Mouse (Mus musculus) kidney, embryonic 16.5 days (tissue): Measurements from ENCODE around the gene Cnot9. TPM values are rescaled to one million over a fixed set of nuclear protein-coding genes. Genes with fewer than 3 reads are reported as not detected.

Experiments
- ATAC-seq: fragments of 200-750 bp; cut with Nextera tagmentation; 2 replicates; pipeline ENCODE4 v1.8.0; 2017; ENCODE audit warnings: moderate TSS enrichment; ENCODE audit not compliant: low FRiP score, low TSS enrichment
- H3K27ac ChIP-seq: fragments of 300-500 bp; sonication (generic); 2 replicates; pipeline ENCODE4 v1.5.1; 2014; ENCODE audit warnings: low read length
- H3K27me3 ChIP-seq: fragments of 300-500 bp; sonication (generic); 2 replicates; pipeline ENCODE4 v1.6.1; 2014; ENCODE audit warnings: low read length, control low read depth, mixed read lengths; ENCODE audit not compliant: insufficient read depth
- H3K36me3 ChIP-seq: fragments of 300-500 bp; sonication (generic); 2 replicates; pipeline ENCODE4 v1.6.1; 2014; ENCODE audit warnings: low read length, control low read depth, mixed read lengths; ENCODE audit not compliant: insufficient read depth
- H3K4me1 ChIP-seq: fragments of 300-500 bp; sonication (generic); 2 replicates; pipeline ENCODE4 v1.6.1; 2014; ENCODE audit warnings: low read length, control low read depth, mixed read lengths; ENCODE audit not compliant: insufficient read depth
- H3K4me2 ChIP-seq: fragments of 300-500 bp; sonication (generic); replicated peaks from 2 replicates; pipeline ENCODE4 v1.6.1; 2014; ENCODE audit warnings: low read depth, low read length
- H3K4me3 ChIP-seq: fragments of 300-500 bp; sonication (generic); 2 replicates; pipeline ENCODE4 v1.5.1; 2014; ENCODE audit warnings: mild to moderate bottlenecking, low read length
- H3K9ac ChIP-seq: fragments of 300-500 bp; sonication (generic); replicated peaks from 2 replicates; pipeline ENCODE4 v1.6.1; 2014; ENCODE audit warnings: low read length
- H3K9me3 ChIP-seq: fragments of 300-500 bp; sonication (generic); 2 replicates; pipeline ENCODE4 v1.6.1; 2016; ENCODE audit warnings: low read length, control low read depth
- WGBS: fragments of 180-500 bp; shearing (Covaris S2); extraction: QIAGEN DNeasy Blood & Tissue Kit; methylation state at CpG from one replicate; pipeline ENCODE4 v1.1.7; 2014; 5-methylcytosine and 5-hydroxymethylcytosine counted together
- polyA plus RNA-seq: library from polyadenylated mRNA; unstranded; fragments of >200 nt; fragmentation: Nextera tagmentation; extraction: Ambion mirVana; gene quantifications from 2 replicates; pipeline ENCODE4 v1.2.1, GENCODE M21; 2015

Cnot9 gene
- polyA plus RNA-seq, 1 experiment from 2014 or later = 63.7 TPM

- no peak overlapping the region for H3K9ac ChIP-seq
- peaks cover 71% of the 10 kb centered on the region for H3K36me3 ChIP-seq
- WGBS = 89% methylated on average over 4 of the region's 4 CpGs
- H3K4me3 ChIP-seq = no peak overlapping the region
- no peak for ATAC-seq
- H3K27ac ChIP-seq = no peak overlapping the region
- H3K4me1 ChIP-seq = no peaks in the 10 kb centered on the region
- H3K4me2 ChIP-seq = no peak overlapping the region
- H3K9me3 ChIP-seq = no peaks in the 10 kb centered on the region
- H3K27me3 ChIP-seq = no peaks in the 10 kb centered on the region
Observed at GRCm38 (mm10) chr1:74524746-74525145, 18.9 kb downstream of the Cnot9 start.

- 54% methylated on average over 7 of the region's 7 CpGs for WGBS
- peaks cover 73% of the 10 kb centered on the region for H3K36me3 ChIP-seq
- H3K27me3 ChIP-seq = no peaks in the 10 kb centered on the region
- no peak overlapping the region for H3K4me3 ChIP-seq
- H3K4me1 ChIP-seq = no peaks in the 10 kb centered on the region
- no peak overlapping the region for H3K4me2 ChIP-seq
- H3K9me3 ChIP-seq = no peaks in the 10 kb centered on the region
- ATAC-seq = no peak
- H3K27ac ChIP-seq = no peak overlapping the region
- no peak overlapping the region for H3K9ac ChIP-seq
Observed at GRCm38 (mm10) chr1:74528589-74528988, 22.7 kb downstream of the Cnot9 start.

DNA sequence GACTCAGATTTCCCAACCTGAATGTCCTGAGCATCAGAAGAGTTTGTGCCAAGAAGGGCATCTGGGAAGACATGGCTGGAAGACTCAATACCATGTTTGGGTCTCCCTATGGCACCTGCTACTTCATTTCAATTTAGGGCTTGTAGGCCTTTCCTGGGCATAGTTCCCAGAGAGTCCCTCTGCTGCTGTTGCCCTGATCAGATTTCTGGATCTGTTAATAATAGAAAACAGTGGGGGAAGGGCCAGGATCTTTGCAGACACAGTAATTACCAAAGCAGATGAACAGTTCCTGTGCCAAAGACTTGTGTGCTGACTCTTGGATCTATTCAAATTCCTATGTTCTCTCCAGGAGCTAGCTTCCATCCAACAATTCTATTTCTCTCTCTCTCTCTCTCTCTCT is 32.8 kb downstream of the Cnot9 start:
- H3K4me3 ChIP-seq = no peak overlapping the region
- H3K9me3 ChIP-seq = no peaks in the 10 kb centered on the region
- no peaks in the 10 kb centered on the region for H3K27me3 ChIP-seq

GRCm38 (mm10) chr1:74542451-74542961 is 36.6 kb downstream of the Cnot9 start, which contains the start of gene Plcd4:
Gene Plcd4, plus strand, starts transcription at chr1:74542888.
- Histone ChIP-seq H3K4me1 (peaks cover 7% of the 10 kb centered on the region; the same call in 1 of the 2 replicates), H3K4me2 (peak within 1 kb of the TSS; percentile 30), H3K27ac (no peak within 1 kb of the TSS), H3K9ac (no peak within 1 kb of the TSS), H3K4me3 (no peak within 1 kb of the TSS), H3K36me3 (no peaks in the 10 kb centered on the region), H3K27me3 (no peaks in the 10 kb centered on the region), H3K9me3 (no peaks in the 10 kb centered on the region)
- WGBS = 3% methylated on average over 6 of the region's 6 CpGs
- ATAC-seq = peak; percentile 85

More for the DNA sequence above, 32.8 kb downstream of the Cnot9 start:
- no peak for ATAC-seq
- no peak overlapping the region for H3K9ac ChIP-seq
- H3K27ac ChIP-seq = no peak overlapping the region
- H3K36me3 ChIP-seq = no peaks in the 10 kb centered on the region
- H3K4me1 ChIP-seq = peaks cover 7% of the 10 kb centered on the region; the same call in 1 of the 2 replicates
- no peak overlapping the region for H3K4me2 ChIP-seq

GRCm38 (mm10) chr1:74544184-74544583 is 38.3 kb downstream of the Cnot9 start, which contains the start of gene Usp37:
Gene Usp37, minus strand, starts transcription at chr1:74544284.
- peaks cover 7% of the 10 kb centered on the region; the same call in 1 of the 2 replicates for H3K4me1 ChIP-seq
- H3K9ac ChIP-seq = no peak within 1 kb of the TSS
- H3K4me3 ChIP-seq = no peak within 1 kb of the TSS
- no peak within 1 kb of the TSS for H3K27ac ChIP-seq
- ATAC-seq = no peak
- H3K4me2 ChIP-seq = peak within 1 kb of the TSS; percentile 30
- H3K9me3 ChIP-seq = no peaks in the 10 kb centered on the region
- no peaks in the 10 kb centered on the region for H3K27me3 ChIP-seq
- no peaks in the 10 kb centered on the region for H3K36me3 ChIP-seq
- WGBS = 84% methylated on average over 4 of the region's 4 CpGs

DNA sequence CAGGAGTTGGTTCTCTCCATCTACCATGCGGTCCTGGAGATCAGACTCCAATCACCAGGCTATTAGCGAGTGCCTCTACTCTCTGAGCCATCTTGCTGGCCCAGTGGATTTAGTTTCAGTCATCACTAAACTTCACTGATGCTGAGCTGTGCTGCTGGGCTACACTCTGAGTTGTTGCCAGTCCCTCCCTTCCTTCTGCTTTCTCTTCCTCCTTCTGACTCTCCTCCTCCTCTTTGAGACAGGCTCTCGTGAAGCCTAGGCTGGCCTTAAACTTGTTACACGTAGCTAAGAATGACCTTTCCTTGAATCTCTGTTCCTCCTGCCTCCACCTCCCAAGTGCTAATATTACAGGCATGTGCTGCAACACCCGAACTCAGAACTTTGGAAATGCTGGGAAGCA is 53.2 kb downstream of the Cnot9 start:
- no peak overlapping the region for H3K4me2 ChIP-seq
- H3K27me3 ChIP-seq = no peaks in the 10 kb centered on the region
- H3K4me1 ChIP-seq = no peaks in the 10 kb centered on the region
- H3K9ac ChIP-seq = no peak overlapping the region
- H3K27ac ChIP-seq = no peak overlapping the region
- no peaks in the 10 kb centered on the region for H3K9me3 ChIP-seq
- H3K36me3 ChIP-seq = no peaks in the 10 kb centered on the region
- 82% methylated on average over 5 of the region's 5 CpGs for WGBS
- H3K4me3 ChIP-seq = no peak overlapping the region
- no peak for ATAC-seq

DNA sequence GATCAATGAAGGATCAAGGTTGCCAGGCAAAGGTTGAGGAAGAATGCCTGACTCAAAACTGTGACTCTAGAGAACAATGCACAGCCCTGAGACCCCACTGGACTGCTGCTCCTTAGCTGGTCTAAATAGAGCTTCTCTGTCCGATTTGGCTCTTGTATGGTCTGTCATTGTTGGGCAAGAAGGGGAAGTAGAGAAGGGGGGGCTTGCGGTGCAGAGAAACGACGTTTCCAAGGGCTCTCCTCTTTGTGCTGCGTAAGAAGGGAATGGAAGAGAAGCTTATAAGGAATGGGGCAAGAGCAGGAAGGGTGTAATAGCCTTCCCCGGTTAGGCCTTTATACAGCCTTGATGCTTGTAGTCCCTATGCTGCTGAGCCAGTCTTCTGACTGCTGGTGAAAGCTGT is 60.0 kb downstream of the Cnot9 start:
- Histone ChIP-seq H3K4me2 (no peak overlapping the region), H3K27me3 (no peaks in the 10 kb centered on the region), H3K9ac (no peak overlapping the region), H3K36me3 (peaks cover 55% of the 10 kb centered on the region), H3K4me3 (no peak overlapping the region), H3K4me1 (no peaks in the 10 kb centered on the region), H3K9me3 (no peaks in the 10 kb centered on the region), H3K27ac (no peak overlapping the region)
- 91% methylated on average over 6 of the region's 6 CpGs for WGBS
- no peak for ATAC-seq

DNA sequence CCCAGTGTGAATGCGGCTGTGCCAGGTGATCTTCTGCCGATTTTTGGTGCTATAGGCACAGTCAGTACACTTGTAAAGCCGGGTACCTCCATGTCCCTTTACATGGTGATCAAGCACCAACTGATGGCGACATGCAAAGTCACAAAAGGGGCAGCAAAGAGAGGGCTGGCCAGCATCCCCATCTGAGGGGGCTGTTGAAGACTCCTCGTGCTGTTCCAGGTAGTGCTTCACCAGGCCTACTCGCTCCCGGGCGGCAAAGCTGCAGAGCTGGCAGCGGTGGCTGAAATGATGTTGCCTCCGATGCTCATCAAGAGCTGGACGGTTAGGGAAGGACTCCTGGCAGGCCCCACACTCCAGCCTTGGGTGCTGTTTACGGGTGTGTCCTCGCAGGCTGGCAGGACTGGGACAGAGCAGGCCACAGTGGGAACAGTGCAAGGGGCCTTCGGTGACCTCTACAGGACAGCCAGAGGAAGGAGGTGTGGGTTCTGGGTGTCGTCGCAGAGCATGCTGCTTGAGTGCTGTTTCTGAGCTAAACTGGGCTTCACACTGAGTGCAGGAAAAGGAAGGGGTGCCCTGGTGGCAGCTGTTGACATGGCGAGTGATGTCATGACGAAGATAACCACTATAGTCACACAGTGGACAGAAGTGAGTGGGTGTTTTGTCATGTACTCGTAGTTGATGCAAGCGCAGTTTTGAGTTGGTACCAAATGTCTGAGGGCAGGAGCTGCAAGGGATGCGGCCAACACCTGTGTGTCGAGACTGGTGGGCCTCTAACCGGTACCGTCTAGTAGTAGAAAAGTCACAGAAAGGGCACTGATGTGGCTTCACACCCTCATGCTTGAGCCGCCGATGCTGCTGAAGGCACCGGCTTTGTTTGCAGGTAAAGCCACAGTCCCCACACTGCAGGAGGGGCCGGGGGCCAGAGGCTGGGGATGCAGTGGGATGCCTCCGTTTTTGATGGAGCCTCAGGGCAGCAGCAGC is 64.2 kb downstream of the Cnot9 start:
- no peak for ATAC-seq
- Histone ChIP-seq H3K9ac (no peak overlapping the region), H3K4me1 (no peaks in the 10 kb centered on the region), H3K27ac (no peak overlapping the region), H3K27me3 (no peaks in the 10 kb centered on the region), H3K9me3 (no peaks in the 10 kb centered on the region), H3K4me2 (no peak overlapping the region), H3K4me3 (no peak overlapping the region), H3K36me3 (peaks cover 80% of the 10 kb centered on the region)
- WGBS = 93% methylated on average over 29 of the region's 29 CpGs
